Mouse (Mus musculus): Measurements from ENCODE around the gene Olfr555.
A peak's percentile ranks its signal among the peaks of the same experiment; 100 is the strongest.
"Not testable (repeated sequence)": the region's sequence is repeated elsewhere in the genome, so short reads cannot be mapped to it uniquely, and the experiment has no call there.

Olfr555 gene

GRCm38 (mm10) chr7:102658523-102658922 is at the start of gene Olfr555:
Olfr555 (plus strand) TSS chr7:102658823.
- no peak for DNase-seq (ENCODE audit: low read depth, low spot score)

DNA sequence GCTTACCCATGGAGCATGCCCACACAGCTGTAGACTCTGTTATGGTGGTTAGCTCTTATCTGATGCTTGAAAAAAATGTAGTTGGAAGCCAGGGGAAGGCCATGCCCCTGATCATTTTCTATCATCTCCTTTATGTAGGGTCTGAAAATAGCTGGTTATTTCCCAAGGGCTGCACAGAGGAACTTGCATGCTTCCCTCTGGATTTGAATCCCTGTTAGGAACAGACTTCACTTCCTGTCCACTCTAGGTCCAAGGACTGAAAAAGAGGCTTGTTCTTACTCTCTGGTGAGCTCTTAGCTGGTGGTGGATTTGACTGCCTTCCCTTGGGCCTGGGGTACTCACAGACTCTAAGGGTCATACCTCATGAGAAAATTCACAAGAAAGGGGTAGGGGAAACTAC is 40.5 kb upstream of the Olfr555 start, which contains the start of gene Olfr553:
Gene Olfr553 (minus strand): TSS at position 101 of the 400 bp plus-strand sequence.
- DNase-seq (ENCODE audit: low read depth, low spot score): no peak

DNA sequence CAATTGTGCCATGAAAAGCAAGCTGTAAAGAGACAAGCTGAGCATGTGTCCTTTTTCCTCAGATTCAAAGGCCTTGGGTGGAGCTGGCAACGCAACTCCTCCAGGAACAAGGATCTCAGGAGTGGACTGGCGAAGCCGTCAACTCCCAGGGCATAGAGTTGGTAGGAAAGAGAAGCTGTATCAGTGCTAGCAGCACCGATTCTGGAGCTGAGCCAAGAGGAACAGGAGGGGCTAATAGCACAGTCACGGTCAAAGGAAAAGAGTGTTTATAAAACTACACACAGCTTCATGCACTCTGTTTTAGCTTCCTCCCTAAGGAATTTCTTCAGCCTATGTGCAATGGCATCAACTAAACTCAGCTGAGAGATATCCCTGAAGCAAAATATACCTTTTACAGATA is 39.0 kb upstream of the Olfr555 start:
- DNase-seq (ENCODE audit: low read depth, low spot score): no peak

DNA sequence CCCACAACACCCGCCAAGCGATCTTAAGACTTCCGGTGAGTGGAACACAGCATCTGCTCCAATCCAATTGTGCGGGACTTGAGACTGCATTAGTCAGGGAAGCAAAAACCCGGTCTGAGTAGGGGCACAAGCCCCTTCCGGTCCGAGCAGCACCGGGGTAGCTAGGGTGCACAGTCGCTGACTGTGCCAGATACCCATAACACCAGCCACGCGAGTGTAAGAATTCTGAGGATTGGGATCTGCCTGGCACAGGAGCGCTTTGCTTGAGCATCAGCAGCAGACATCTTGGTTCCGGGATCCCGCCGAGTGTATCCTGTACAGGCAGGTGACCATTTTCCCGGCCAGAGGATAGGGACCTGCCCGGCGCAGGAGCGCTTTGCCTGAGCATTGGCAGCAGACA is 38.3 kb upstream of the Olfr555 start:
- not testable (repeated sequence) for DNase-seq (ENCODE audit: low read depth, low spot score)

GRCm38 (mm10) chr7:102636665-102637064 is 22.0 kb upstream of the Olfr555 start:
- peak; percentile 82 for DNase-seq (ENCODE audit: low read depth, low spot score)

- no peak for DNase-seq (ENCODE audit: low read depth, low spot score)
These were observed 20.5 kb upstream of the Olfr555 start, which contains the start of gene Olfr554 for GRCm38 (mm10) chr7:102638132-102638531. Olfr554 (plus strand) TSS chr7:102638432.

GRCm38 (mm10) chr7:102644945-102645344 is 13.7 kb upstream of the Olfr555 start:
- DNase-seq (ENCODE audit: low read depth, low spot score): not testable (repeated sequence)

GRCm38 (mm10) chr7:102664599-102664998 is 6.0 kb downstream of the Olfr555 start, which contains the start of gene Olfr556:
Olfr556 (plus strand) TSS chr7:102664899.
- DNase-seq (ENCODE audit: low read depth, low spot score): no peak

GRCm38 (mm10) chr7:102665378-102665777 is 6.8 kb downstream of the Olfr555 start:
- peak; percentile 22 for DNase-seq (ENCODE audit: low read depth, low spot score)

DNA sequence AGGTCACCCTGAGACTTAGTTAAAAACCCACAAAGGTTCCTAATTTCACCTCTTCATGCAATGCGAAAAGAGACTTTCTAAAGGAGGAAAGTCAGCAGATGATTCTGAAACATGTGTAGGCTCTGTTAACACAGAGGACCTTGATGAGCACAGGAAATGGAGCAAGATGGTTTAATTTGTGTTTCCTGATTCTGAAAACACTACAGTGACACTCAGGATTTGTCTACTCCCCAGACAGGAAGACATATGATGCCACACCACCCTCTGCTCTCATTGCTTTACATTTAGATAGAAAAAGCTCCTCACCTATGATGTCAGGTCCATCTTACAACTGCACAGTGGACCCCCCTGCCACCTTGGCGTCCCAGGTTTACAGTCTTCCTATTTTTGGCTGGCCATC is 17.6 kb downstream of the Olfr555 start:
- no peak for DNase-seq (ENCODE audit: low read depth, low spot score)

GRCm38 (mm10) chr7:102681916-102682315 is 23.3 kb downstream of the Olfr555 start:
- no peak for DNase-seq (ENCODE audit: low read depth, low spot score)

DNA sequence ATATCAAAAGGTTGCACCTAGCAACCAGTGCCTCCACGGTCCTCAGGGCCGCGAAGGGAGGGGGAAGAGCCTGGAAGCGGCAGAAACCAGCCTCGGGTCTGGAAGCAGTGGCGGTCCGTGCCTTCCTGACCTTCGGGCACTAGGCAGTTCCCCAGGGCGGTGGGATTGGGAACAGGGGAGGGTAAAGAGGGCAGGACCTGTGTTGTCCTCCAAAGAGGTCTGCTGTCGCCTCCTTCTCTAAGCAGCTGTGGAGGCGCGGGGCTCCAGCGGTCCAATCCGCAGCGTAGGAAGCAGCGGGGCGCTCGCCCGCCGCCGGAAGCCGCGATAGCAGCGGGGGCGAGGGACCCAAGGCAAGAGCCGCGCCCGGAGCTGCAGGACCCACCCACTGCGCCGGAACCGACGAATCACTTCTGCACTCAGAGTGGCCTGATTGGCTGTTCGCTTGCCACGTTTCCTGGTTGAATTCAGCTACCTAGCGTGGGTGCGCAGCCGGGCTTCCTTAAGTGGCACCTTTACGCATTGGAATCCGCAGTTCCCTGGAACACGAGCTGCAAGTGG is 28.4 kb downstream of the Olfr555 start, which contains the start of gene Trim68:
Gene Trim68 (minus strand): TSS at position 384 of the 558 bp plus-strand sequence.
- peak; percentile 95 for DNase-seq (ENCODE audit: low read depth, low spot score)

GRCm38 (mm10) chr7:102695358-102696125 is 36.9 kb downstream of the Olfr555 start, which contains the start of gene Olfr557:
Olfr557 (plus strand) TSS chr7:102695910.
- peak; percentile 74 for DNase-seq (ENCODE audit: low read depth, low spot score)

- no peak for DNase-seq (ENCODE audit: low read depth, low spot score)
These were observed 39.8 kb downstream of the Olfr555 start for GRCm38 (mm10) chr7:102698461-102698860.

- no peak for DNase-seq (ENCODE audit: low read depth, low spot score)
These were observed 43.3 kb downstream of the Olfr555 start, which contains the start of gene Olfr558 for GRCm38 (mm10) chr7:102701915-102702314. Olfr558 (plus strand) TSS chr7:102702215.
